Mouse (Mus musculus): Measurements from ENCODE around the gene Gm43517.
A peak's percentile ranks its signal among the peaks of the same experiment; 100 is the strongest.

Gene Gm43517

GRCm38 (mm10) chr12:49384876-49385630, at the start of gene Gm43517:
Gene Gm43517 (plus strand): TSS chr12:49385174.
- peak; percentile 52 for DNase-seq

GRCm38 (mm10) chr12:49349697-49350096, 35.3 kb upstream of the Gm43517 start:
- DNase-seq: no peak

GRCm38 (mm10) chr12:49368931-49369330, 16.0 kb upstream of the Gm43517 start:
- peak; percentile 18 for DNase-seq

- peak; percentile 74 for DNase-seq
These were observed 12.8 kb upstream of the Gm43517 start for GRCm38 (mm10) chr12:49372170-49372569.

GRCm38 (mm10) chr12:49373176-49373575, 11.8 kb upstream of the Gm43517 start:
- DNase-seq: peak; percentile 11

- DNase-seq: peak; percentile 48
These were observed 11.0 kb upstream of the Gm43517 start for GRCm38 (mm10) chr12:49373821-49374605.

GRCm38 (mm10) chr12:49374606-49374995, 10.4 kb upstream of the Gm43517 start:
- DNase-seq: peak; percentile 72

GRCm38 (mm10) chr12:49375427-49376317, 9.3 kb upstream of the Gm43517 start:
- DNase-seq: peak; percentile 16

GRCm38 (mm10) chr12:49376318-49376992, 8.5 kb upstream of the Gm43517 start:
- peak; percentile 50 for DNase-seq

GRCm38 (mm10) chr12:49377281-49377970, 7.5 kb upstream of the Gm43517 start:
- DNase-seq: peak; percentile 66

GRCm38 (mm10) chr12:49378920-49379319, 6.1 kb upstream of the Gm43517 start:
- DNase-seq: peak; percentile 3

- DNase-seq: peak; percentile 24
These were observed 5.5 kb upstream of the Gm43517 start for GRCm38 (mm10) chr12:49379446-49379845.

GRCm38 (mm10) chr12:49380442-49380841, 4.5 kb upstream of the Gm43517 start:
- DNase-seq: no peak

- peak; percentile 16 for DNase-seq
These were observed 3.9 kb upstream of the Gm43517 start for GRCm38 (mm10) chr12:49381031-49381525.

- DNase-seq: peak; percentile 58
These were observed 3.1 kb upstream of the Gm43517 start for GRCm38 (mm10) chr12:49381721-49382365.

- peak; percentile 55 for DNase-seq
These were observed 2.1 kb upstream of the Gm43517 start, which contains the start of gene Foxg1 for GRCm38 (mm10) chr12:49382565-49383520. Gene Foxg1 (plus strand): TSS chr12:49382660.

- DNase-seq: peak; percentile 82
These were observed 1.3 kb upstream of the Gm43517 start for GRCm38 (mm10) chr12:49383521-49384133.

- peak; percentile 29 for DNase-seq
These were observed 589 bp upstream of the Gm43517 start for GRCm38 (mm10) chr12:49384295-49384875.

- peak; percentile 35 for DNase-seq
These were observed 637 bp downstream of the Gm43517 start for GRCm38 (mm10) chr12:49385631-49385990.
